Mouse (Mus musculus) cerebellum, adult 18-20 months (tissue): ENCODE data around the gene Ets1.

Experiments
- DNase-seq, 2 experiments: peaks; one replicate each; pipeline ENCODE4 v3.0.0; 2021

Gene Ets1

GRCm38 (mm10) chr9:32713106-32713505, 77.1 kb downstream of the Ets1 start:
- DNase-seq = no peak

DNA sequence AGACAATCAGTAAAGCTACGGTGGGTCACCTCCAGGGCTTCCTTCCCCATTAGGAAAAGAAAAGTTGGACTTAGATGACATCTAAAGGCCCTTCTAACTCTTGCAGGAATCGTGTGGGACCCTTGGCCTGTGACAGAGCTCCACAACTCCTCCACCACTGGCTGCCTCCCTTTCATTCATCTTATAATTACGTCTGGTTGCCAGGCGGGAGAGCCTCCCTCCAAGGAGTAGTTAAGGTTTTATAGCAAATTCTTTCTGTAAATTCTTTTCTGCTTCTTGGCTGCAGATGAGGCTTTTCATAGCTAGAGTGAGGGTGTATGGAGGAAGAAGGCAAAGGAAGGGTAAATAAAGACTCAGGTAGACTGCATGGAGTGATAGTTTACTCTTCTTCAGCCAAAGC, 77.8 kb downstream of the Ets1 start:
- DNase-seq = no peak

DNA sequence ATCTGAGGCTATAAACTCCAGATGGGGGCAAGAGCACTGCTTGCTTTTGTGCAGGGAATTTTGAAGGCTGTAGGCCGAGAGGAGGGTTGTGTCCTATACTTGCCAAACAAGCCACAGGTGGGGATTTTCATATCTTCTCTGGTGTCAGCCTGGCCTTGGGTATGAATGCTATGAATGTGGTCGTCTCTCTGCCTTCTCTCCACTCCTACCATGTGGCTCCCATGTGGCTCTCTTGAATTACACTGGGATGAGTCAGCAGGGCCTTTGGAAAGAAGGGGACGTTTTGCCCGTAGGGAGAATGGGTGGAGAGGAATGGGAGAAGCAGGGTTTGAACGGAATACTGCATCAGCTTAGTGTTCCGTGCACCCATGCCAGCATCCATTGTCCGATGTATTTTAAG, 78.5 kb downstream of the Ets1 start:
- DNase-seq = no peak

DNA sequence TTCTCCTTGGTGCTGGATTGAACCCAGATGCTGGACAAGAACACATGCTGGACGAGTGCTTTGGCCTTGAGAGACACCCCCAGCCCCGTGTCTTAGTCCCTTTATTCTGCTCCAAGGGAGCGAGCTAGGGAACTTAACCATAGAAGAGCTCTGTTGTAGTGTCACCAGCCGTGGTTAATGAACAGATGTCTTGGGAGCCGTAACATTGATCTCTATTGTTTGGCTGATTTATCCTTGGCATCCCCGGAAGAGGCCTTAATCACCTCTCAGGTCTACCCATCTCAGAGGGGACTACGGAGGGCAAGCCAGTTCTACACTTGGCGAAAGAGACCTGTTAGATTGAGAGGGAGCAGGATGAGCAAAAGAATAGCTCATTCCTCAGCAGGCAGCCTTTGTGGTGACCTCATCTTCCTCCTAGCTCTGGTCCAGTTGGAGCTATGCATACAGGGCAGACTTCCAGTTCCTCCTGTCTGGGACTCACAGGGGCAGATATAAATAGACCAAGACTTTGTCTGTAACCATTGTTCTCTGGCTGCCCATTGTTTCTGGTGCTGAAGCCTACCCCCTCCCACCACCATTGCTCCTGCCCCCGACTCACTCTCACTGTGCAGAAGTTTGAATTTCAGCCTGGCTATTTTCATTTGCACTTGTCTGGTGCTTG, 79.9 kb downstream of the Ets1 start:
- peak; percentile 51 to 70 for DNase-seq

- no peak for DNase-seq
These were observed 81.4 kb downstream of the Ets1 start for GRCm38 (mm10) chr9:32717268-32717920.

DNA sequence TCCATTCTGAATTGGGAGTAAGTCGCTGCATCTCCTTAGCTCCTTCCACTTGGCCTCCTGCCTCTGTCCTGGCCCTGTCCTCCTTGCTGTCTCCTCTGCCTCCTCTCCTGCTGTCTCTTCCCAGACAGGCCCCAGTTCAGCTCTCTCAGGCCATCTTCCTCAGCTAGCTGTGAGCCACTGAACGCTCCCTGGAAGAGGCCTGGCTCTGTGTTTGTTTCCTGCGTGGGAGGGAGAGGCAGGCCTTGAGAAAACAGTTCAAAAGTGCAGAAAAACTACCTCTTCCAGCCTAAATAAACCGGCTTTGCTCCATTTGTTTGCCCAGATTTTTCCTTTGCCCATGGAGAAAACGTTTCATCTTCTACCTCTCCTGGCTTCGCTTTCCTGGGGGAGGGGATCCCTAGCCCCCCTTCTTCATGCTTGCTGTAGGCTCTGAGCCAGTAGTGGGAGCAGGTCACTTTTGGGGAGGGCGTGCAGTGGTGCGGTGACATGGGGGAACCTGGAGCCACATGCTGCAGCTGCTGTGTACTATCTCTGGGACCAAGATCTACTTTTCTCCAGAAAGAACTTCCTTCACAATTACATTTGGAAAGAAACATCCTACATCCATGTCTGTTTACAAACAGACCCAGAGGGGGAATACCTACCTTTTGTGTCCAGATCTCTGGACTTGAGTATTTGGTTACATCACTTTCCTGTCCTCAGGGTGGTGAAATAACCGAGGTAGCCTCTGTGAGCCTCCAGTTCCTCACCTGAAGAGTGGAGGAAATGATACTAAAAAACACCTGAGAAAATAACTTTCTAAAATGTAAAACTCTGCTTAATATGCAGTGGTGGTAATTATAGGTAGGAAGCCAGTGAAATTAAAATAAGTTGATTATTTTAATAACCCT, 82.2 kb downstream of the Ets1 start:
- DNase-seq = no peak

- DNase-seq = no peak
These were observed 82.8 kb downstream of the Ets1 start for GRCm38 (mm10) chr9:32718868-32719267.

DNA sequence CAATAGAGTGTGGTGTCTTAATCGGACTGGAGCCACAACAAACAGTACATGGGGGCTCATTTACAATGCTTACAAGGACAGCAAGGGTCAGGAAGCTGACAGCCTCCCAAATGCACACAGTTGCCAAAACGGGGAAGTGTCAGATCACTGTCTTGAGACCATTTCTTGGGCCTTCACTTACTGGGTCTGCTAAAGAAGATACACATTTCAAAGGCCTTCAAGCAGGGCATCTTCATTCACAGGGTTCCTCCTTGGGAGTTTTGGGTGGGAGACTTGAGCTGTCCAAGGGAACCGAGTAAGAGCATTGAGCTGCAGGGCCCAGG, 83.9 kb downstream of the Ets1 start:
- DNase-seq = no peak

GRCm38 (mm10) chr9:32720264-32721031, 84.4 kb downstream of the Ets1 start:
- no peak for DNase-seq

- DNase-seq = no peak
These were observed 85.1 kb downstream of the Ets1 start for GRCm38 (mm10) chr9:32721081-32721480.

- DNase-seq = no peak
These were observed 86.2 kb downstream of the Ets1 start for GRCm38 (mm10) chr9:32722205-32722604.

DNA sequence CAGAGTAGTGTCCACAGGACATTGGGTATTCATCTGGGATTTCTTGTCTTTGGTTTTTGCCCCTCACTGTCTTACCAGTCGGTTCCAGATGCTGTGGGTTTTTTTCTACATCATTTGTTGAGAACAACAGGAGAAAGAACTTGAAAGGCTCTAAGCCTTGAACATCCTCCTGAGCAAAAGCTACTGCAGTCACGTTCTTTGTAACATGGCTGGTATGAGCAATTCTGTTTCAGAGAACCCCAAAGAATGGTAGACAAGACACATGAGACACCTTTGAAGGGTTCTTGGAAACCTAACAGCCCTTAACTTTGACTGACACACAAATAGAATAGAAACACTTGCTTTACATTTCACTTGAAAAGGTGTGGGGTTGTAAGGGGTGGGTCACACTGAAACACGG, 86.9 kb downstream of the Ets1 start:
- no peak for DNase-seq

DNA sequence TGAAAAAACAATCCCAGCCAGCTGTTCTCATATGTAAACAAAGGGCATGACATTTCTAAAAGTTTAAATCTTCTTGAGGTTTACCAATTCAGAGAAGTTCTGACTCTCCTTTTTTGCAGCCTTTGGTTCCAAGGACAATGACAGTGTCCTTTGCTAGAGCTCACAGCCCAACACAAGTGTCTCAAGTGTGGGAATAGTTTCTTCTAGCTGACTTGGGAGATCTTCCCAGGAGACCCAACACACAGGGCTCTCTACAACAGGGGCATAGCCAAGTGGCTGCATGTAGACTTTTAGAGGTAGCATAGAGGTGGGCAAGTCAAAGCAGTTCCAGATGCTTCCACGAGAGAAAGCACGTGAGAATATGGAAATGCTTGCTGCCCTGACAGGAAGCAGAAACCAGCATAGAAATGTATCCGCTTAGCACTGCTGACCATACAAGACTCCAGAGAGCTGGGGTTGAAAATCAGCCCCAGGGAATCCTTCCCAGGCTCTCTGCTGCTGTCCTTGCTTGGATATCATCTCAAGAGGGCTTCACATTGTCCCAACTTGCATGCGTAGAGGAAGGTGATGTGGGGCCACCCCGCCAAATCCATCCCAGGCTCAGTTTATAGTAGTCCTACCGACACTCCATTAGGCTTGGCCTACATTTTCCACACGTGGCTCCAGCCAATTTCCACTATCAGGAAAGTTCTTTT, 88.3 kb downstream of the Ets1 start:
- no peak for DNase-seq

GRCm38 (mm10) chr9:32725902-32726301, 89.9 kb downstream of the Ets1 start:
- DNase-seq = no peak

DNA sequence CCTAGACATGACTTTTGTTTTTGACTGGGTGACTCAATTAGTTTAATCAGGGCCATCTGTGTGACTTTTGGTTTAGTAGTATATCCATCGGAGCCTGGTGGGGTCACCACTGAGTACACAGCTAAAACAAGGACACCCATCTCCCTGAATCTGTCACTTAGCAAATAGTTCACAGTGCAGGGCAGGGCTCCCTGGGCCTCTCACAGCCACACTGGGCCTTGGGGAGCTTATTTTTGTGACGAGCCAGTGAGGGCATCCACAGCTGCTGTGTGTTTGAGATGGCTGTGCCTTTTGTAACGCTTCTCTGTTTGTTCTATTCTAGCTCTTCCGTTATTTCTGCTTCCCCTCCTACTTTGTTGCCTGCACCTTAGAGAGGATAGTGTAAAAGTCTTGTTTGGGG, 90.6 kb downstream of the Ets1 start:
- DNase-seq = no peak

- no peak for DNase-seq
These were observed 91.0 kb downstream of the Ets1 start for GRCm38 (mm10) chr9:32727058-32727457.

GRCm38 (mm10) chr9:32728306-32728705, 92.3 kb downstream of the Ets1 start:
- DNase-seq = no peak

DNA sequence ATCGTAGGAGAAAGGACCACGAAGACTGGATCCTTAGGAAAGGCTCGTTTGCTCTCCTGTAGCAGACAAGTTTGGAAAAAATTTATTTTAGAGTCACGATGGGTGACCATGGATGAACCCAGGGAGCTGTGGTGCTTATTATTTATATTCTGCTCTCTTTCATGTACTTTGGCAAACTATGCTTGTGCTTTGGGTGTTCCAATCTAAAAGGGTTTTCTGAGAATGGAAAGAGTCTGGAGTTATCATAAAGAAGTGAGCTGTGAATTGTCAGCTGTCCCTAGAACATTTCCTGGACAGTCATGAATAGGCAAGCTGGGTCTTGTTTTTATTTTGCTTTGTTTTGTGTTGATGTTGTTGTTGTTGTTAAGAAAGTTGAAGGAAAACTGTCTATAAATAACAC, 92.8 kb downstream of the Ets1 start:
- no peak for DNase-seq

GRCm38 (mm10) chr9:32729207-32729606, 93.2 kb downstream of the Ets1 start:
- no peak for DNase-seq

- DNase-seq = no peak
These were observed 94.1 kb downstream of the Ets1 start for GRCm38 (mm10) chr9:32730001-32730655.

DNA sequence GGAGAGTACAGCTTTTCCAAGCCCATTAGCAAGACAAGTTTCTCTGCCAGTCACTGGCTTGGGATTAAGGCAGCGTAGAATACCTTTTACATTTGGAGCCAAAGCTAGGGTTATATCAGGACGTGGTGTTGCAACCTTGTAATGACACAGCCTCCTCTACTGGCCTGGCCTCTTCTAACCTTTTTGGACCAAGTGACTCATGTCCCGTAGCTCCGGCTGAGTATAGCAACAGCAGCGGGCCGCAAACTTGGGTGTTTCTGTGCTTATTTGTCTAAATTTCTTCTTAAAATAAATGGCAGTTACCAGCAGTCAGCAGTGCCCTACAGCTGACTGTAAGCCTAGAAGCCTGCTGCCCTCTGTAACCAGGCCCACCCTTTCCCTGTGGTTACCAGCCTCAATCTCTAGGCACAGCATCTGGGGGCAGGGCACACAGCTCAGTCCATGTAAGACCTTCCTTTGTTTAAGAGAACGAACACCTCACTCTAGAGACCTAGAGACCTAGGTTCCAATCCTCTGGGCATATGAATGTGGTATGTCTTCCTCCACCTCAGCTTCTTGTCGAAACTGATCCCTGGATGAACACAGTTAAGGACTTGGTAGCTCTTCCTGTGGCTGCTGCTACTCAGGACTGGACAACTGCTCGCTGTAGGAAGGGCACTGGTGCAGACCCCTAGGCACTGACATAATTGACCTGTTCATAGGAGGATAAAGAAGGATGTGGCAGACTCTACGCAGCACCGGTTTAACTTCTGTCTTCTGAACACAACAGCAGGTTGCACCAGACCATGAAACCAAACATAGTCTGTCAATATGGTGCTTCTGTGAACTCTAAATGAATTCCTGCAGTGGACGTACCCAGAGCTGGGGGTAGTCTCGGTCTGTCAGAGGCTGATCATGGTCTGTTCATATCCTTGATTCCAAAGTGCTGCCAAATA, 94.9 kb downstream of the Ets1 start:
- DNase-seq = no peak
